Mouse (Mus musculus): ENCODE measurements around the gene Pitpnm2.

The Pitpnm2 gene

DNA sequence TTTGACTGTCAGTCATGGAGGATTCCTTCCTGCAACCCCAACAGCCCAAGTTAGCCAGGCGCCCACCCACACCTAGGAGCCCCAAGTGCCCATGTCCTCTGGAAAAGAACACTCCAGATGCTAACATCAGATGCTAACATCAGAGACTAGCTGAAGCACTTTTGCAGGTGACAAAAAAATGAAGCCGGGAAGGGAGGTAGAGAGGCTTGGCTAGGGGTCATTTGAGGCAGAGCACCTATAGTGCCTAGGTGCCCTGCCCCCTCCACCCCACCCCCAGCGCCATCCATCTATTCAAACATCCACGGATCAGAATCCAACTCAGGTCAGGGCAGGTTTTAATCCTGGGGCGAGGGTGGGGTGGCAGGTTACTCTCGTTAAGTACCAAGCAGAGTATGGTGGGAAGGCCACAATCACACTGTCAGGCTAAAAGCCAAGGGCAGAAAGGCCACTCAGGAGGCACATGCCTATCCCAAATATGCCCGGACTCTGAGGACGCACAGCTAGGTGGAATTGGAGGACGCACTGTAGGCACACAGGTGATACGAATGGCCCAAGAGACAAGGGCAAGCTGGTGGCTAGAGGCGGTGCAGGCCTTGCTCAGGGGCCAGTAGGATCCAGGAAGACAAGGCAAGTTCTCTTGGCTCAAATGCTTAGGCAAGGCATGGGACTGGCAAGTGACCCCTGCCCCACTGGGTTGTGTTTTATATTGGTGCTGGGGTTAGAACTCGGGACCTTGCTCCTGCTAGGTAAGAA lies 155.5 kb downstream of the Pitpnm2 start:
- DNase-seq (ENCODE audit: low read depth) = no peak

DNA sequence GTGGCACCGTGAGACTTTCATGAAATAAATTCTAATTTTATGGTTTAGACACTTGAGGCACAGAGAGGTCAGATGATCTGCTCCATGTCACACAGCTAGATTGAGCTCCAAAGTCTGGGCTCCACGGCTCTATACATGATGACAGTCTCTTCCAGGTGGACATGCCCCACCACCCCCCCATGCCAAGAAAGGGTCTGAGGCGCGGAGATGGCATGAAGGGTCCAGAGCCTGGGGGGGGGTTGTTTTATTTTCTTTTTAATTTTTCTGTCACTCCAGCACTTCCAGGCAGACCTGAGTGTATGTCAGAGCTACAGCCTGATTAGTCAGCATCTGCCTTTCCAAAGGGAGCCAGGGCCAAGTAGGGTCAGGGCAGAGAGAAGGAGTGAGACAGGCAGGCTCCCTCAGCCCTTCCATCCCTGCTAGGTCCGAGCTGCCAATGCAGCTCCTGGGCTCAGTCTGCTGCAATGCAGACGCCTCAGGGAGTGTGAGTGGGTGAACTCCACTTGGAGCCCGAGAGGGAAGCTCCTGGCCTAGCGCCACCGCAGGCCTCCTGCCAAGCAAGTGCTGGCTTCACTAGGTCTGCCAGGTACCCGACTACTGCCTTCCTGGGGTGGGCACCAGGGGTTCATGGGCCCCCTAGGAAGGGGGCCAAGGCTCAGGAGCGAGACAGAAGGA lies 156.3 kb downstream of the Pitpnm2 start:
- no peak for DNase-seq (ENCODE audit: low read depth)

DNA sequence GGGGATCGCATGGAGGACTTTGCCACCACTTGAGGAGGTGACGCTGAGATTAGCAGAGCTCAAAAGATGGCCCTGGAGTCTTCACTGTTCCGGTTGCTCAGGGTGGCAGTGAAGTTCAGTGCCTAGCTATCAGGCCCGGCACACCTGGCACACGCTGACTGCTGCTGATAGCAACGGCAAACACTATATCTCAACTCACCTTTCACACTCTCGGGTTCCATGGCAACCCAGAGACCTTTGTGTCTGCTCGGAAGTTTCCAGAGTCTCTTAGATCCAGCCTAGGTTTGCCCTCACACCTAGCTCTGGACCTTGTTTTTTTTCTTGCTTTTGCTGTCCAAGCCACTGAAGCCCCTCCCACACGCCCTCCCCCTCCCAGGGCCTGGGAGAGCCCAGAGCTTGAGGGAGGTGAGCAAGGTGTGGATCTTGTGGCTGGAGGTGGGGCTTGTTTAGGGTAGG lies 157.6 kb downstream of the Pitpnm2 start:
- no peak for DNase-seq (ENCODE audit: low read depth)

DNA sequence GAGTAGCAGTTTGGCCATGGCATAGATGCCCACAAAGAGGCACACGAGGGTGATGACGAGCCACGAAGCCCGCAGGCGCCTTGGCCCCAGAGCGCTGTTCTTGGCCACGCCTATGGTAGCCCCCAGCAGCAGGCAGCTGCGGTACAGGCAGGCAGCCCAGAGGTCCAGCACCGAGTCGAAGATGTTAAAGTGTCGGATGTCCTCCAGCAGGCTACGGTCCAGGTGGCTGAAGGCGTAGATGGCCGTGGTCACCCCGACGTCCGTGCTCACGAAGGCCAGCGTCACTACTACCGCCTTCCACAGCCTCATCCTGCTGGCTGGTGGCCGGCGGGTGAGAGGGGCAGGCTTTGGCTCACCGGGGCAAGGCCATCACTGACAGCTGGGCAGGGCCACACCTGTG lies 159.7 kb downstream of the Pitpnm2 start:
- no peak for DNase-seq (ENCODE audit: low read depth)

GRCm38 (mm10) chr5:124086876-124087275 lies 162.7 kb downstream of the Pitpnm2 start:
- no peak for DNase-seq (ENCODE audit: low read depth)

DNA sequence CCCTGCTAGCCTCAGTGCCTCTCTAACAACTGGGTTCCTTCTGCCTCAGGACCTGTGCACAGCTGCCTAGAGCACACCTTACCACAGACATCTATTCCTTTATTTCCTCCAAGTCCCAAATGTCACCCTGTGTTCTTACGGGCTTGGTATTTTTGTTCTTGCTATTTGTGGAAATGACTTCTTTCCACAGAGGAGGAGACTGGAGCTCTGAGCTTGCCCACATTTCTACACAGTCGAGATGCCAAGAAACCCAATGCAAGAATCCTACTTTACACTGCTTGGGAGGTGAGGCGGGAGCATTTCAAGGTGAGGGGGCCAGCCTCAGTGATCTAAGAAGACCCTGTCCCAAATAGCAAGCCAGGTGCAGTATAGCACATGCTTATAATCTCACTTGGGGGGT lies 164.0 kb downstream of the Pitpnm2 start:
- DNase-seq (ENCODE audit: low read depth) = no peak

DNA sequence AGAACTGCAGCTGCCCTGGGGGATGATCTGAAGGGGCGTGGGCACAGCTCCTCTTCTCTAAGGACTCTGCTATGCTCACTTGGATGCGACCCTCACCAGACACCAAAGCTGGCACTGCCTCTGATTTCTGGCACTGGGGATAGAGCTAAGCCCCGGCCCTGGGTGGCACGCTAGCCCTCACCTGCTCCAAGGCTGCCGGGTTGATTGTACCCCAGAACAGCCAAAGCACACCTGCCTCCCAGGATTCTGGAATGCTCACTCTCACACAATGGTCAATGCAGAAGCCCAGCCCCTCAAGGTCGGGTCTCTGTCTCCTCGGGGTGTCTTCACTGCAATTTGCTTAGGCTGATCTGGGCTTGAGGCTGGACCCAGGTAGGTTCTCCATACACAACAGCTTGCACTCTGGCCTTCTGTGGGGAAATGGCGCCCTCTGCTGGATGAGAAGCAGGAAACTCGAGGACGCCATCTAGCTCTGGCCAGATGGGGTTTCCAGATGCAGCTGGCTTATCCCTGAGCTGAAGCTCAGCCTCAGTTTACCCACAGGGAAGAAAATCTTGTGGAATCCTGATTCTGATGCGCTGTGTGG lies 164.9 kb downstream of the Pitpnm2 start:
- peak; percentile 82 for DNase-seq (ENCODE audit: low read depth)

DNA sequence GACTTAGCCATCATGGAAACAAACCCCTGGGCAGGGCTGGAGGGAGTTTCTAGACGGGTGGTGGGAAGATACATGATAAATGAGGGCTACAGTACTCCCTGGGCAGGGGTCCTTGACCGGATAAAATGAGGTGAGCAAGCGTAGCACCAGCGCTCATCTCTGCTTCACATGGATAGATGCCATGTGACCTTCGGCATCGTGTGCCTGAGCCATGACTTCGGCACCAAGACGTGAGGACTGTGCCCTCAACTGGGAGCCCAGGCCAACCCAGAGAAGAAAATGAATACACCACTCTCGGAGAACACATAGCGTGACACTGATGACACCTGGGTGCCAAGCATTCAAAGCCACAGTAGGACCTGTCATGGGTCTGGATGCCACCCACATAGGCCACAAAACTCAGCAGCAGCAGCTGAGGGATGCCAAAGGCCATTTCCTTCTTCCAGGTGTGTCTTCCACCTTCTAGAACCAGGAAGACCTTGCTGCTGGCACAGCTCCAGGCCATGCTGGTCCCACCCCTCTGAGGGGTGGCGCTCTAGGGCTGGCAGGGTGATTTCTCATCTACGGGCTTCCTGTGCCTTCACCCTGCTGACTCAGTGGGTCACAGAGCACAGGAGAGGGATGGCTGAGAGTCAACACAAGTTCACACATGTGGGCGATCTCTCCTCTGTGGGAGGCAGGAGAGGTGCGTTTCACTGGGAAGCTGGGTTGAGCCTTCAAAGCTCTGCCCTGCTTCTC lies 165.5 kb downstream of the Pitpnm2 start:
- DNase-seq (ENCODE audit: low read depth) = no peak

DNA sequence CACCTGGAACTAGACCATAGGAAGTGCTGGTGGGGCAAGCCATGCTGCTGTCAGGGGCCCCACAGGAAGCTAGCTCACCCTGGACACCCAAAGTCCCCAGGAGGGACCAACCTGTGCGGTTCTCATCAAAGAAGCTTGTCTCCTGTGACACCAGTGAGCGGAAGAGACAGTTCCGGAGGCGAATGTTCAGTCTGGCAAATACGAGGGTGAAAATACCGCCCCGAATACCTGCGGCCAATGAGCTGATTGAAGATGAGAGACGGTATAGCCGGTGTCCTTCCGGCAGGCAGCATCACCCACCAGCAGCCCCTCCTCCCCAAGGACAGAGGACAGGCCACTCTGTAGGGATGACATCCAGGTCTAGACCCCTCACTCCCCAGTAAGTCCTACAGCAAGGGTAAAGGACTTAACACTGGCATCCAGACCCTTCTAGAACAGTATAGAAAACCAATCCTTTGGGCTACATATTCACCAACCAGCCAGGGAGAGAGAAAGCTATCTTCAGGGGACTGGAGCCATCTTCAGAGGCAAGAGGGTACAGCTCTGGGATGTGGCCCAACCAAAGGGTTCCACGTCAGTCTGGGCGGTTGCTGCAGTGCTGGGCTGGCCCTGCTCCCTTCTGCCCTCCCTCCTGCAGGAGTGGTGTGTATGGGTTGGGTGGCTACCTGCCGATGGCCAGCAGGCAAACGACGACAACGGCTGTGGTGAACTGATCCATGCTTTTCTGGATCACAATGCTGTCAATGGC lies 166.4 kb downstream of the Pitpnm2 start:
- no peak for DNase-seq (ENCODE audit: low read depth)

DNA sequence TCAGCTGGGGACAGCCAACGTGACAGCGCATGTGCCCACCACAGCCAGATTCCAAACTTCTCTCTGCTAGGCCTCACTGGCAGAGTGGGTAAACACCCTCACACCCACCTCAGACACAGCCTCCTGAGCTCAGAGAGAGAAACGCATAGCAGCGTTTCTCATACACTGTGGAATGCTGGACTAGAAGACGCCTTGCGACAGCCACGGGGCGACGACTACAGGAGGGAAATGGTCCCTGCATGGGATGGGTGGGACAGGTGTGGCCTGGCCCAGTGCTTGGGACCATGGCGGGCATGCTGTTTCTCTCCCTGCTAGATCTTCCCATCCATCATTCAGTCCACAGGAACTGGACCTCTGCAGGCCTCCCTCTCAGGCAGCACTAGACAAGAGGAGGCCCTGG lies 167.1 kb downstream of the Pitpnm2 start:
- no peak for DNase-seq (ENCODE audit: low read depth)

GRCm38 (mm10) chr5:124079880-124080279 lies 169.7 kb downstream of the Pitpnm2 start:
- no peak for DNase-seq (ENCODE audit: low read depth)

- DNase-seq (ENCODE audit: low read depth) = no peak
Observed at GRCm38 (mm10) chr5:124078794-124079416, 170.7 kb downstream of the Pitpnm2 start.

DNA sequence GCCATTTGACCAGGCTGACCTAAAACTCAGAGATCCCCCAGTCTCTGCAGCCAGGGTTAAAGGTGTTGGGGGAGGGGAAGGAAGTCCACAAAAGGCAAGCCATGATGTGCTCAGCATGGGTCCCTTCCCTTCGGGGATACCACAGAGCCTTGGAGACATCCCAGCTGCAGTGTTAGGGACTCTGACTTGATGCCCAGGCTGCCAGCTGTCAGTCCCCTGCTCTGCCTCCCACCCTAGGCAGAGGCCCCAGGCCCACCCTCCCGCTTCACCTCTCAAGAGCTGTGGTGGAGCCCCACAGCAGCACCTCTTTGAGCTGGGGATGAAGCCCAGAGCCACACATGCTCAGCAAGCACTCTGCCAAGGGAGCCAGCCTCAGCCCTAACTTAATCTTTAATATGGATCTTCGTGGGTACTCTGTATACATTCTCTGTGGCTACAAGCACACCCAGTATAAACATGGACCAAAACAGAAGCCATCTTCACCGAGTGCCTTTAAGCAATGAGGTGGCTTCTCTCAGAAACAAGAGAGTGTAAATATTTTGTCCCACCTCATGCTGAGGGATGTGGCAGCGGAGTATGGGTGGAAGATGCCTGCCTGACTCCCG lies 171.6 kb downstream of the Pitpnm2 start:
- DNase-seq (ENCODE audit: low read depth) = no peak

GRCm38 (mm10) chr5:124077241-124077640 lies 172.3 kb downstream of the Pitpnm2 start:
- DNase-seq (ENCODE audit: low read depth) = no peak

- no peak for DNase-seq (ENCODE audit: low read depth)
Observed at GRCm38 (mm10) chr5:124076559-124076958, 173.0 kb downstream of the Pitpnm2 start.

DNA sequence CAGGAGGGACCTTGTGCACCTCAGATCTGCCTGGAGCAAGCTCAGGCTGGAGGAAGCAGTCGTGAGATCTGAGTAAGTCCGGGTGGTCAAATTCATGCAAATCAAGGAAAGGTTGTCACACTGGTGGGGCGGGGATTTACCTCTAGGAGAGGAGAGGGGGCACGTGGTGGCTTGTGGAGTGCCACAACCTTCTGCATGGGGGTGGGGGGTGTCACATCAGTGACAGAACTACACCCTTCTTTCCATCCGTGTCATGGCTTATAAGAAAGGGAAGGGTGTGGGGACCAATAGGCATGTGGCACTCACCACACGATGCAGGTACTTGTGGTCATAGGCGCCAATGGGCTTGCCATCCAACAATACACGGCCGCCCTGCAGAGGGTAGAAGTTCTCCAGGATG lies 173.8 kb downstream of the Pitpnm2 start:
- no peak for DNase-seq (ENCODE audit: low read depth)

DNA sequence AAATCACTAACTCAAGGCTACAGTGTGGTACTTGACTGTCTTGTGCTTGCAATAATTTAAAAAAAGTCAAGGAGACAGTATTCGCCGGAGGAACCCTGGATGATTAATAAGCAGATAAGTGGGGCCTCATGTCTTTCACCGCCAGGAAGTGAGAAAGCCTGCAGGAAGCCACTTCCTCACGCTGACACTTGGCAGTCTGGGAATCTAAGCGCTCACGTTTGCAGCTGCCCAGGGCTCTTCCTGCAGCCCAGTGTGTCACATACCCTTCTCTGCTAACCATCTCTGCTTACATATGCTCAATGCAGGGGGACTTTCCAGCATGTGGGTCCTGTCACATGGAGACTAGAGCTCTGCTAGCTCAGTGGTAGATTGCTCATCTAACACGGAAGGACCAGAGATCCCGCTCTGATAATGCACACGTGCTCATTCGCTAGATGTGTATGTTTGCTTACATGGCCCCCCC lies 174.7 kb downstream of the Pitpnm2 start:
- DNase-seq (ENCODE audit: low read depth) = no peak

- DNase-seq (ENCODE audit: low read depth) = no peak
Observed at GRCm38 (mm10) chr5:124073682-124074081, 175.9 kb downstream of the Pitpnm2 start.

DNA sequence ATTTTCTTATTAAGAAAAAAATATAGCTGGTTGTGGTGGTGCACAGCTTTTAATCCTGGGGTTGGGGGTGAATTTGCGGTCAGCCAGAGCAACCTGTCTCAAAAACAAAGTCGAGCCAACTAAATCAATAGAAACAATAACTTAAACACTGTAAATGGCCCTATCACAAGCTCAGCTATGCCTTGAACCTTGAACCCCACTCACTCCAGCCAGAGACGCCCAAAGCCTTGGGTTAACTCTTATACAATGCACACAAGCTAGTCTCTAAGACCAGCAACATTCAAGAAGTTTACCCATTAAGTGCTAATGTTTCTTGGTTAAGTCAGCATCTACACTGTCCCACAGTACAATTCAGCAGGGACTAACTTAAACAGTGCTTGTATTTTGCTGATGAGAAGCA lies 179.9 kb downstream of the Pitpnm2 start:
- no peak for DNase-seq (ENCODE audit: low read depth)

Measured in c-Kit-positive CD71-negative TER-119-negative erythroid progenitor cells, embryonic 14.5 days (primary cell).